Mouse (Mus musculus) ES-Bruce4 (cell line): ENCODE data around the gene Ppm1g. TPM values are rescaled to one million over a fixed set of nuclear protein-coding genes. Genes with fewer than 3 reads are reported as not detected.

Experiments
- H3K27ac ChIP-seq: 2 replicates; pipeline ENCODE4 v1.5.1; 2012; ENCODE audit warnings: low read length, inconsistent platforms; ENCODE audit not compliant: insufficient read depth
- H3K27me3 ChIP-seq: 2 replicates; pipeline ENCODE4 v1.6.1; 2012; ENCODE audit warnings: mild to moderate bottlenecking, low read length, inconsistent platforms; ENCODE audit not compliant: control insufficient read depth, poor library complexity, insufficient read depth, severe bottlenecking
- H3K36me3 ChIP-seq: 2 replicates; pipeline ENCODE4 v1.6.1; 2012; ENCODE audit warnings: inconsistent platforms, mild to moderate bottlenecking, low read length, moderate library complexity; ENCODE audit not compliant: control insufficient read depth, poor library complexity, insufficient read depth, severe bottlenecking
- H3K4me1 ChIP-seq: one replicate; pipeline ENCODE4 v1.8.1; 2011; ENCODE audit warnings: low read length; ENCODE audit not compliant: control insufficient read depth, insufficient read depth
- H3K4me3 ChIP-seq: 2 replicates; pipeline ENCODE4 v1.5.1; 2011; ENCODE audit warnings: low read depth, mild to moderate bottlenecking, low read length
- H3K9ac ChIP-seq: 2 replicates; pipeline ENCODE4 v1.6.1; 2012; ENCODE audit warnings: low read depth, mild to moderate bottlenecking, inconsistent platforms; ENCODE audit not compliant: poor library complexity, severe bottlenecking
- H3K9me3 ChIP-seq: replicated peaks from 2 replicates; pipeline ENCODE4 v1.6.1; 2012; ENCODE audit warnings: mild to moderate bottlenecking, low read length, inconsistent platforms; ENCODE audit not compliant: control insufficient read depth, poor library complexity, insufficient read depth, severe bottlenecking
- CTCF ChIP-seq: IDR thresholded peaks from one replicate; pipeline ENCODE4 v1.8.1; 2011; ENCODE audit warnings: low read depth, low read length
- EP300 ChIP-seq: IDR thresholded peaks from 2 replicates; pipeline ENCODE4 v1.6.1; 2011; ENCODE audit warnings: low read depth, low read length; ENCODE audit not compliant: insufficient read depth
- POLR2A ChIP-seq: IDR thresholded peaks from one replicate; pipeline ENCODE4 v1.8.1; 2011; ENCODE audit warnings: low read length; ENCODE audit not compliant: insufficient read depth
- polyA plus RNA-seq: library from polyadenylated mRNA; stranded (reverse); fragments of >200 nt; gene quantifications from 2 replicates; pipeline ENCODE4 v1.2.4, GENCODE M21; 2011; ENCODE audit warnings: low read depth; ENCODE audit not compliant: missing spikeins, insufficient read depth, insufficient read length

Gene Ppm1g
- polyA plus RNA-seq, 1 experiment = 225 TPM

GRCm38 (mm10) chr5:31254901-31255300, 34.4 kb upstream of the Ppm1g start:
- Histone ChIP-seq H3K9ac (no peak overlapping the region), H3K9me3 (no peaks in the 10 kb centered on the region), H3K36me3 (peaks cover 7% of the 10 kb centered on the region; the same call in 1 of the 2 replicates), H3K27me3 (no peaks in the 10 kb centered on the region), H3K4me1 (peaks cover 2% of the 10 kb centered on the region), H3K4me3 (no peak overlapping the region), H3K27ac (peak overlapping the region; percentile 24; the same call in 1 of the 2 replicates)
- TF ChIP-seq CTCF (no peak), POLR2A (no peak), EP300 (no peak)

DNA sequence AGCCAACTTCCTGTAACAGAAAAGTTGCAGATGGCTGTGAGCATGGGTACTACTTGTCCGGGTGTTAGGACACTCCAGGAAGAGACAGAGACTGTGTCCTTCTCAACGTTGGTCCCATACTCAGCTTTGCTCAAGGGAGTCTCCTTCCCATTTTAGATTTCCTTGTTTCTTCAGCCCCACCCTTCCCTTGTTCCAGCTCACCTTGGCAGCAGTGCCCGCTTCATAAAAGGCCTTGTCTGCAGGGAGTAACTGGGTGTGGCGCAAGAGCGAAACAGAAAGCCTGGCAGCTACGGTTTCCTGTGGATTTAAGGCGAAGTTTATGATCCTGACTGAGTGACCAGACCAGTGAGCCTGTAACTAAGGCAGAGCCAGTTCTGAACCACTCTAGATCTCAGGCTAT, 34.0 kb upstream of the Ppm1g start:
- Histone ChIP-seq H3K27me3 (no peaks in the 10 kb centered on the region), H3K4me1 (peaks cover 2% of the 10 kb centered on the region)
- no peak for TF ChIP-seq EP300
- TF ChIP-seq POLR2A = no peak
- TF ChIP-seq CTCF = no peak

DNA sequence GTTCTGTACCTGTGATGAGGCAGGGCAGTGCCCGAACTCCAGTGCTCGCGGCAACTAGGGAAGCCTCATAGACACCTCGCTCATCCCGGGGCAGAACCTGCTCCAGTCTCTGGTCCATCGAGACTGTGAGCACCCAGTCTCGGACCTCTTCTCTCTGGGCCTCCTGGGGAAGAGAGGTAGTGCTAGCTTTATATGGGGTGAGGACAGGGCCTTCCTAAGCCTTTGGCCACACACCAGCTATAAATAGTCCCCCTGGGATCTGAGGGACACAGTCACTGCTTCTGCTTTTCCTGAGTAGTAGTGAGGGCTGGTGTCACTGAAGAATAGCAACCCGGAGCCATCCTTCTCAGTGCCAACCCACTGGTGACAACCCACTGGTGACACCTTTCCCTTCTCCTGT, 33.3 kb upstream of the Ppm1g start:
- Histone ChIP-seq H3K9ac (no peak overlapping the region), H3K9me3 (no peaks in the 10 kb centered on the region), H3K36me3 (peaks cover 8% of the 10 kb centered on the region; the same call in 1 of the 2 replicates), H3K4me3 (no peak overlapping the region), H3K27ac (no peak overlapping the region), H3K4me1 (peaks cover 2% of the 10 kb centered on the region), H3K27me3 (no peaks in the 10 kb centered on the region)
- TF ChIP-seq CTCF (no peak), POLR2A (no peak), EP300 (no peak)

More for the DNA sequence above, 34.0 kb upstream of the Ppm1g start:
- no peak overlapping the region for H3K4me3 ChIP-seq
- no peak overlapping the region for H3K9ac ChIP-seq
- H3K36me3 ChIP-seq = peaks cover 8% of the 10 kb centered on the region; the same call in 1 of the 2 replicates
- H3K9me3 ChIP-seq = no peaks in the 10 kb centered on the region
- H3K27ac ChIP-seq = peak overlapping the region; percentile 32; the same call in 1 of the 2 replicates

DNA sequence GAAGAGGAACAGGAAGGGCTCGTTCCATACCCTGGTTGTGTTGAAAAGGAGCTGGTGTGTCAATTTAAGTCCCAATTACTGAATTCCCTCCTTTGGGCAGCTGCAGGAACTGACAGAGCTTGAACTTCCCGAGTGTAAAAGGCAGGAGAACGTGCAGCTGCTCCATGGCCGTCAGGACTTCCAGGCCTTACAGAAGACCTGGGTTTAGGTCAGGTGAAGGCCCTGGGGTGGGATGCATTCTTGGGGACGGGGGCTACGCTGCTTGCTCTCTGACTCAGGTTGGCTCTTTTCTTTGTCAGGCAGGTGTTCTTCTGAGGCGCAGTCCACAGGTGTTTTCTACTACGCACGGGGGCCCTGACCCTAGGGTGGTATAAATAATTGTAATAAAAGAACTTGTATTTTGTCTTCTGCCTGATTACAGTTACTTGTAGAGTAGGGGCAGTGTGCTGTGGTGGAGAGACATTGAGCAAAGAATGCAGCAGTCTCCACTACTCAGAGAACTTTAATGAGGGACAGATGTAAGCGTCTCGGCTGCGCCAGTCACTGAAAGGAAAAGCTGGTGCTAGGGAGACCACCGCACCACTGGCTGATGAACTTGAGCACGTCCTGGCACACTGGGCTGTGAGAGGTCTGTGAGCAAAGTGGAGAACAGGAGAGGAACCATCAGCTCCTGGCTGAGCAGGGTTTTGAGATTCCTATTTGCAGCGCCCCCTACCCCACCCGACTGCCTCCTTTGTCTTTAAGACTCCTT, 32.5 kb upstream of the Ppm1g start:
- Histone ChIP-seq H3K36me3 (peaks cover 8% of the 10 kb centered on the region; the same call in 1 of the 2 replicates), H3K9ac (no peak overlapping the region), H3K27me3 (no peaks in the 10 kb centered on the region), H3K4me3 (no peak overlapping the region), H3K4me1 (peaks cover 2% of the 10 kb centered on the region), H3K9me3 (no peaks in the 10 kb centered on the region), H3K27ac (no peak overlapping the region)
- TF ChIP-seq CTCF (peak; percentile 39), EP300 (no peak)

DNA sequence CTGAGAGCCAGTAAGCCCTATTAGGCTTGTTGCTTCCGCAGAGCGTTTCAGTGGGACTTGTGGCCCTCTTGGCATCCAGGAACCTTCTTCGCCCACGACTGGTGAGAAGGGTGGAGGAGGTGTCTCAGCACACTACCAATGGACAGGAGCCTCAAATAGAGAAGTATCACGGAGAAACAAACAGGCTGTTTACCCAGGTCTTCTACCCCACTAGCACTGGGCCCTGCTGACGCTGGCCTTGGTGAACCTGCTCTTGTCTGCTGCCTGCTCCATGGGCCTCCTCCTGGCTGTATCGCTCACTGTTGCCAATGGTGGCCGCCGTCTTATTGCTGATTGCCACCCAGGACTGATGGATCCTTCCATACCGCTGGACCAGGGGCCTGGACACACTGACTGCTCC, 31.7 kb upstream of the Ppm1g start:
- no peaks in the 10 kb centered on the region for H3K27me3 ChIP-seq
- no peak overlapping the region for H3K27ac ChIP-seq
- H3K9me3 ChIP-seq = no peaks in the 10 kb centered on the region
- peaks cover 8% of the 10 kb centered on the region; the same call in 1 of the 2 replicates for H3K36me3 ChIP-seq
- H3K9ac ChIP-seq = peak overlapping the region; percentile 11
- H3K4me1 ChIP-seq = peaks cover 2% of the 10 kb centered on the region
- peak overlapping the region; percentile 54 for H3K4me3 ChIP-seq
- TF ChIP-seq POLR2A (no peak), CTCF (no peak), EP300 (no peak)

GRCm38 (mm10) chr5:31251541-31252101, 31.1 kb upstream of the Ppm1g start, which contains the start of gene Krtcap3:
Gene Krtcap3 (plus strand): TSS chr5:31251691.
- H3K27me3 ChIP-seq = no peaks in the 10 kb centered on the region
- H3K4me3 ChIP-seq = peak within 1 kb of the TSS; percentile 54
- H3K36me3 ChIP-seq = peaks cover 8% of the 10 kb centered on the region; the same call in 1 of the 2 replicates
- peaks cover 2% of the 10 kb centered on the region for H3K4me1 ChIP-seq
- H3K9me3 ChIP-seq = no peaks in the 10 kb centered on the region
- H3K9ac ChIP-seq = peak within 1 kb of the TSS; percentile 11
- TF ChIP-seq CTCF (no peak), EP300 (no peak), POLR2A (no peak)
- no peak within 1 kb of the TSS for H3K27ac ChIP-seq
